Mouse (Mus musculus): ENCODE results near the gene Map7.

GRCm38 (mm10) chr10:20171756-20172155, 23.5 kb downstream of the Map7 start:
- TF ChIP-seq MAX (IDR thresholded peaks at IDR 0.05; ENCODE audit: low read depth), result no peak
- TF ChIP-seq POLR2AphosphoS2 (IDR thresholded peaks at IDR 0.05; ENCODE audit: insufficient read length, low read depth), result no peak
- TF ChIP-seq POLR2A (IDR thresholded peaks at IDR 0.05; ENCODE audit: insufficient read length, low read depth), result no peak
- no peak for TF ChIP-seq E2F4 (IDR thresholded peaks at IDR 0.05; ENCODE audit: insufficient read depth)
- TF ChIP-seq TCF3 (IDR thresholded peaks at IDR 0.05; ENCODE audit: insufficient read length, low read depth), result no peak
- TF ChIP-seq TCF12 (IDR thresholded peaks at IDR 0.05; ENCODE audit: insufficient read depth, poor library complexity, severe bottlenecking), result no peak
- TF ChIP-seq USF1 (IDR thresholded peaks at IDR 0.05; ENCODE audit: low read depth), result no peak
- no peak for TF ChIP-seq MYOG (IDR thresholded peaks at IDR 0.05; ENCODE audit: control insufficient read depth in 1 of 3, insufficient read depth in 1 of 3, insufficient read length in 2 of 3, low read depth in 2 of 3)
- no peak for TF ChIP-seq MYOD1 (IDR thresholded peaks at IDR 0.05; ENCODE audit: control insufficient read depth in 1 of 3, insufficient read length in 2 of 3, low read depth in 2 of 3)
- TF ChIP-seq CEBPB (IDR thresholded peaks at IDR 0.05; ENCODE audit: insufficient read depth, poor library complexity, severe bottlenecking), result no peak
